Mouse (Mus musculus): ENCODE measurements at regions not wholly inside any gene's neighbourhood (a gene's known extent, or its start where the extent isn't known, plus 50 kb on each side); places are given as distances from the start of the nearest gene placed in this dataset.

GRCm38 (mm10) chr2:92673064-92673813 is 73.7 kb downstream of the Chst1 start:
- TF ChIP-seq POLR2A (IDR thresholded peaks at IDR 0.05; ENCODE audit: borderline replicate concordance, extremely low read depth, low read depth, low read length) (no peak), CTCF (IDR thresholded peaks at IDR 0.05; ENCODE audit: insufficient read depth, low read length) (no peak)

Measured in lung, adult 2 months (tissue).